Mouse (Mus musculus): ENCODE measurements at regions not wholly inside any gene's neighbourhood (a gene's known extent, or its start where the extent isn't known, plus 50 kb on each side); places are given as distances from the start of the nearest gene placed in this dataset.

DNA sequence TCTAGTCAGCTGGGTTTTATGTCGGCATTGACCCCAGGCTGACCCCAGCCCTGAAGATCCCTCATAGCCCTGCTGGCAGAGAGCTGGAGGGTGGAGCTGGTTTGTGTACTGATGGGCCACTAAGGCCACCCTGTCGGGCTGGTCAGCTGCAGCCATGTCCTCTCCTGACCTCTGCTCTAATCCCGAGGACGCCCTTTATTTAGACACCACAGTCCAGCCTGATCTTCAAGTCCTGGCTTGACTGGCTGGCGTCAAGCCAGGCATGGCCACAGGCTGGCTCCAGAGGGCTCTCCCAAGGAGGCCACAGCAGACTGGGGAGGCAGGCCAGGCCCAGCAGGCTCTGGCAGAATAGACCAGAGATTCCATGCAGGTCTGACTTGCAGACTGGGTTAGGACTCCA is 264.8 kb downstream of the Bcor start:
- no peak for ATAC-seq (ENCODE audit: poor library complexity, severe bottlenecking)

DNA sequence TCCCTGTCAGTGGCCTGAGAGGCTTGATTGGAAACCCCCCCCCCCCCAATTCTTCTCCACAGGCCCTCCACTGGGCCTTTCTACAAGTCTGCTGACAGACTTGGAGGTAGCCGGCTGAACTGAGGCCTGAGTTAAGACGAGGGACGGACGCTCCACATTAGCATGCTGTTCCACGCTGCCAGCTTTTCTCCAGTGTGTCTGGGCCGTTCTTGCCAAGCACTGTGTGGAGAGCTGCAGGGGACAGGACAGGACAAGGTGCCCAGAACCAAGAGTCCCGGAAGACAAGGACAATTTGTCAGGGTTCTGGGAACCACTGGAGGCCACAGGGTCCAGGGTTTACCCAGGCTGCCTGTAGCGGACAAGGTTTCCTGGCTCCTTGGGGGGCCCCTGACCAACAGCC is 261.9 kb downstream of the Bcor start:
- ATAC-seq (ENCODE audit: poor library complexity, severe bottlenecking), result no peak

DNA sequence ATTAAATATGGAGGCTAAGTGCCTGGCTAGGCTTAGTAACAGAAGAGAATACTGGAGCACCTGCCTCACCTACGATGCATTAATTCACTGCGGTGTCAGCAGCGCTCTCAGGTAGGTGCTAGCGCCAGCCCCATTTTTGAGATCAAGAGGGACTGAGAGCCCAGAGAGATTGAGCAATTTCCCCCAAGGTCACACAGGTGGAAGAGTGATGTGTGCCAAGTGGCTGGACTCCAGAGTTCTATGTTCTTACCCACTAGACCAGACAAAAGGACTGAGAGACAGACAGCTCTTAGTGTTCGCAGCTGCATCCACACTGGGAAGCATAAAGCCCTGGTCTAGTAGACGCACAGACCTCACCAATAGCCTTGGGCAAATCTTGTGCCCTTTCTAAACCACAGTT is 261.1 kb downstream of the Bcor start:
- ATAC-seq (ENCODE audit: poor library complexity, severe bottlenecking), result no peak

DNA sequence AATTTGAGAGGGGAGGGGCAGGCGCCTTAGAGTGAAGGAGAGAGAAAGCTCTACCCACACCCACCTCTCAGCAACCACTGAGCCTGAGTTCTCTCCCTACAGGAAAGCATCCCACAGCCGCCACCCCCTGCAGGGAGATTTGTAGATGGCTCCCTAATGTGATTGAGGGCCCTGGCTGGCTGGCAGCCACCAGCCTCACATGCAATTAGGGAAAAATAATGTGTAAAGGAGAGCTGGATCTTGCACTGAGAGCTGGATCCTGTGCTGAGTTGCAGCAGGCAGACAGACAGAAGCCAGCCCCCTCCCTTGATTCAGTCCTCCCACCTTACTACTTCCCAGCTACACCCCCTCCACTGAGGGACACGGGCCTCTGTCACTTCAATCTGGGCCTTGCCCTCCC is 260.2 kb downstream of the Bcor start:
- no peak for ATAC-seq (ENCODE audit: poor library complexity, severe bottlenecking)

DNA sequence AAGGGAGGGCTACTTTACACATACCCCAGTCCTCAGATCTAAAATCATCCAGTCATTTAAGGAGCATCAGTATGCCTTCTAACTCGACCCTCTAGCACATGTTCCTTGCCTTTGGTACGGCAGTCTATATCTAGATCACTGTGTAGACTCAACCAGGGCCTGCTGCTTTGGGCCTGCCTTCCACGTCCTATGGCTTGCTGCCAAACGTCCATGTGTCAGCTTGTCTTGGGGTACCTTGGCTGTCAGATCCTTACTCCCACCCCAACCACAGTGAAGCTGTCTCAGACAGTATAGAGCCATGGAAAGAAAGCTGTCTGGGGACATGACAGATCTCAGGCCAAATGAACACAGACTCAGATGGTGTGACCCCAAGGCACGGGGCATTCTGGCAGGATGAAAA is 258.4 kb downstream of the Bcor start:
- ATAC-seq (ENCODE audit: poor library complexity, severe bottlenecking), result no peak

DNA sequence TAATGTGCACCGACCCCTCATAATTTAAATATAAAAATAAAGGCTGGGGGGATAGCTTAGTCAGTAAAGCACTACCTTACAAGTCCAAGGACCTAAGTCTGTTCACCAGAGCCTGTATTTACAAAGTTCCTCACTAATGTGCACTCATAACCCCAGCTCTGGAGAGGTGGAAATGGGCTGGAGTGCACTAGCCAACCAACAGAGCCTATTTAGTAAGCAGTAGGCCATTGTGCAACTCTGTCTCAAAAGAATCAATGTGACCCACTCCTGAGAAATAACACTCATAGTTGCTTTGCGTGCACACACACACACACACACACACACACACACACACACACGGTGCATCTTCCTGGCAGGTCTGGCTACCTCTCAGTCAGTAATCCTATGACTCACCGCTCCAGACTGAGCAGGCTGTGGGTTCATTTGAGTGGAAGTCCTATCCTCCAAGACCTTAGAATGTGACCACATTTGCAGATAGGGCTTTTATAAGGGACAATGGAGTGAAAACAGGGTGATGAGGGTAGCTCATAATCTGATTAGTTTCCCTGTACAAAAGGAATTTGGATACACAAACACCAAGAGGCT is 256.9 kb downstream of the Bcor start:
- ATAC-seq (ENCODE audit: poor library complexity, severe bottlenecking), result no peak

DNA sequence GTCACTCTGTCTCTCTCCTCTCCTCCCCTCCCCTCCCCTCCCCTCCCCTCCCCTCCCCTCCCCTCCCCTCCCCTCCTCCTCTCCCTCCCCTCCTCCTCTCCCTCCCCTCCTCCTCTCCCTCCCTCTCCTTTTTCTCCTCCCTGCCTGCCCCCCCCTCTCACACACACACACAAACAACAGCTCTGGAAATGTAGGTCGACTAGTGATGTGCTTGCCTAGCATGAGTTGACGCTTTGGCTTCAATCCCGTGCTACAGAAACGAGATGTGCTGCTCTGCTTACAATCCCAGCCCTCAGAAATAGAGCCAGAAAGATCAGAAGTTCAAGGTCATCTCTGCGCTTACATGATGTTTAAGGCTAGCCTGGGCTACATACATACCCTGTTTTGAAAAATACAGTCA is 254.9 kb downstream of the Bcor start:
- ATAC-seq (ENCODE audit: poor library complexity, severe bottlenecking), result no peak

DNA sequence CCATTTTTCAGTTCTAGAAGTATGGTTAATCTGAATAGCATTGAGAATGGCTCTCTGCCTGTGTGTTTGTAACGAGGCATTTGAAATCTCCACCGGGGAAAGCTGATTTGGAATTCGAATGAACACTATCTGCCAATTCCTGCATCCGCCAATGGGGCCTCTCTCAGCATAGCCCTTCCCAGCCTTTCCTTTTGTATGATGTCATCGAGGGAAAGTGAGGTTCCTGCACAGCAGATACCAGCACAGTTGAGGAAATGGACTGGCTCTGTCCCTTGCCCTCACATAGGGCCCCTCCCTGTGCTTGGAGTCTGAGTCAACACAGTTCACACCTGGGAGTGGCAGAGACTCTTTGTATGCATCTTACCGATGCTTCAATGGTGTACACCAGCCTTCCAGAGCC is 253.0 kb downstream of the Bcor start:
- ATAC-seq (ENCODE audit: poor library complexity, severe bottlenecking), result no peak

DNA sequence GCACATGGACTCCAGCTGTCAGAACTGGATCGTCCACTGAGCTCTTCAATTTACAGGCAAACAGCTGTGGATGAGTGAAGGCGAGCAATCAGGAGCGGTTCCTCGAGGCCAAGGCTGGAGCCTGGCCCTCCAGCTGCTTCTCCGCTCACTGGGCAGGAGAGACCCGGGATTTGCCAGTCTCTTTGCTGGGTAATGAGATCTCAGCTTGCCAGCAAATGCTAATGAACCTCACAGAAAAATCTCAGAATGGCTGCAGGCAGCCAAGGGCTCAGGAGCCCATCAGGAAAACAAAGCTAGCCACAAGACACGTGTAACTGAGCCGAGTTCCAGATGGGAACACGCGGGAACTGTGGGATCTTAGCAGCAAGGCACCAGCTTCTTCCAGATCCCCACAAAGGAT is 244.2 kb downstream of the Bcor start:
- no peak for ATAC-seq (ENCODE audit: poor library complexity, severe bottlenecking)

DNA sequence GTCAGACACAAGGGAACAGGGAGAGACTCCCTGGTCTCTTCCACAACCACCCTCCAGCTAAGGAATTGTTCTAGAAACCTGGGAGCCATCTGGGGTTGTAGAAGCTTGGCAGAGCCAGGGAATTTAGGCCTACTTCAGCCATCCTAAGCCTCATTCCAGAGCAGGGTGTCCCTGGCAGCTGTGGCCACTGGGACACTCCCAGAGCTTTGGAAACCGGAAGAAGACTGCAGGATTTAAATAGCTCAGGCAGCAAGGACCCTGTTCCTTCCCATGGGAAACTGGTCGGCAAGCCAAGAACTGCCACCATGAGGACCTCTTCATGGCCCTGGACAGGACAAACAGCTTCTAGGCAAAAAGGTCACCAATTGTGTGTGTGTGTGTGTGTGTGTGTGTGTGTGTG is 239.9 kb downstream of the Bcor start:
- ATAC-seq (ENCODE audit: poor library complexity, severe bottlenecking), result no peak

DNA sequence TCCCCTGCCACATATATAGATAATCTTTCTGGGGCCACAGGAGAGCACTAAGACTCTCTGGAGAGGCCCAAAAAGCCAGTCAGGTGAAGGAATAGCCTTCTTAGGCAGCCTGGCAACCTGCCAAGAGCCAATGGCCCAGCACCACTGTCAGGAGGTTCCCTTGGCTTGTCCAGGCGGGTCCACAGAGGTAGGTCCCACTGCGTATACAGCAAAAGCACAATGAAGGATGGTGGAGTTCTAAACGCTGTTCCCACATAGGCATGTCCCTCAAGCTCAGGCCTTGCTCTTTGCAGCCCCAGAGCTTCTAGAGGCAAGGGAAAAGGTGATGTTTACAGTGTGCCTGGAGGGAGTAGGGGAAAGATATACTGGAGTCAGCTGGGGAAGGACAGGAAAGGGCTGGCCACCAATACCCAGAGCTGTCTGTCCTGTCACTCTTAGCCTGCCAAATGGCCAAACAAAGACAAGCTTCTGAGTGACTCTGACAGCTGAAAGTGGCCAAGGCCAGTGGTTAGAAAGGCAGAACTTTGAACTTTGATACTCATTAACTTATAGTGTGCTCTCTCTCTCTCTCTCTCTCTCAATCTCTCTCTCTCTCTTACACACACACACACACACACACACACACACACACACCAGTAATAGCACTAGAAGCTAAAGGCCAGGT is 235.4 kb downstream of the Bcor start:
- ATAC-seq (ENCODE audit: poor library complexity, severe bottlenecking), result no peak

DNA sequence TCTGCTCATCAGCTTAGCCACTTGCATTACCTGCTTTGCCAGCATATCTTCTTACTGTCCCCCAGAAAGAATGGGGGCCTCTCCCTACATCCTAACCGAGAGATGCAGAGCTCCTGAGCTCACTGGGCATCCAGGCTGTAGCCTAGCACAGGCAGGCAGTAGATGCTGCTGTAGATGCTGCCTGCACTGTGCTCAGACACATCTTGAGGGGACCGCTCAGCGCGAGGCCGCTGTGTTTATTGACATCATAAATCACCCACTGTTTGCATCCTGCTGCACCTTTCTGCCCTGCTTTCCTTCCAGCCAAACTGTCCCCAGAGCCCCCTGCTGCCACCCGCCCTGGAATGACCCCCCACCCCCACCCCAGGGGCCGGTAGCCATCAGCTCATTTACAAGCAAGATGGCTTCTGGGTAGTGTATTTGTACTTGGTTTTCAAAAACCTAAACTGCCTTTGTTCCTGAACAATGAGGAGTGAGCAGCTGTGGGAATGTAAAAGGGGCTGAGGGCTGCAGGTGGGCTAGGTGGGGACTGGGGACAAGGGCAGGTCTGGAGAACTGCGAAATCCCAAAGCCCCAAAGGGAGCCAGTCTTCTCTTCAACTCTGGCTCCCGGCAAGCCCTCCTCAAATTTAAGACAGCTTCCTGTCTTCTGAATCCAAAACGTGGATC is 233.2 kb downstream of the Bcor start:
- no peak for ATAC-seq (ENCODE audit: poor library complexity, severe bottlenecking)

DNA sequence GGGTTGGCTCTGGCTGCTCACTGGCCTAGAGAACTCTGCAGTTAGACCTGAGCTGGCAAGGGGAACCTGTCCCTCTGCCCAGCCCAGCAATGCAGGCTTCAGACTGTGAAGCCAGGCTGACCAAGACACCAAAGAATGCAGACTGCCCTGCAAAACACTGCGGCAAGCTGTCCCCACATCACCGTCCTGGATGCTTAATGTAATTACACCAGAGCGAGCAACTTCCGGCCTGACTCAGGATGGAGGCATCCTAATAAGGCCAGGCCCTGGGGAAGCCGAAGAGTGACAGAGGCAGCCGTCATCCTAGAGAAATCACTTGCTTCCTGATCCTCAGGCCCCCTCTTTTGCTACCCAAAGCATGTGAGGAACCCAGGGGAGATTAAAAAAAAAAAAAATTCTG is 230.7 kb downstream of the Bcor start:
- no peak for ATAC-seq (ENCODE audit: poor library complexity, severe bottlenecking)

DNA sequence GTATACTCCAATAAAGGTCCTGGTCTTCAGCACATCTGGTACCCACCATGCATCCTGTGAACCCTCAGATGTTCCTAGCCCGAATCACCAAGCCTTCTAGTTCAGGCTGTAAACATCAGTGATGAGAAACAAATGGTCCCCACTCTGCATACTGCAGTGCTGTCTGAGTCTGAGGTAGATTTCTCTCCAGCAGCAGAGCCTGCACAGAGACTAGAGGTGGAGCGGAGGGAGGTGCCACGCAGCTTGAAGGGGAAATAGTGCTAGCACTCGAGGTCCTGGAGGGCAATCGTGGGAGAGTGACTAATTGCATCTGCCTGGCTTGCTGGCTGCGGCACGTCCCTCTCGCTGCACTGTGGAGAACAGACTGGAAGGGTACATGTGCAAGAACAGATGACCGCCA is 228.7 kb downstream of the Bcor start:
- ATAC-seq (ENCODE audit: poor library complexity, severe bottlenecking), result no peak

DNA sequence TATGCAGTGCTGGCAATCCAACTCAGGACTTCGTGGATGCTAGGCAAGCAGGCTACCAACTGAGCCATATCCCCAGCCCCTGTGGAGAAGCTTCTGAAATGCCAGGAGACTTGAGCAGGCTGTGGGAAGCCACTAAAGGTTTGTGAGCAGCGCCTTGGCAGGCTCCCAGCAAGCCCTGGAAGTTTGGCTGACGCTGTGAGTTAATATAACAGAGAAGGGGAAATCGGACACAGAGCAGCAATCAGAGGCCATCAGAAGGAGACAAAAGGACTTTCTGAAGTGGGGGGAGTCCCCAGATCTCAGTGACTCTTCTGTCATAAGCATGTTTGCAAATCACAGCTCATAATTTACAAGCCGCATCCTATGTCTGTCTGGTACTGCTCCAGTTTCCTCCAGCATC is 224.8 kb downstream of the Bcor start:
- ATAC-seq (ENCODE audit: poor library complexity, severe bottlenecking), result no peak

DNA sequence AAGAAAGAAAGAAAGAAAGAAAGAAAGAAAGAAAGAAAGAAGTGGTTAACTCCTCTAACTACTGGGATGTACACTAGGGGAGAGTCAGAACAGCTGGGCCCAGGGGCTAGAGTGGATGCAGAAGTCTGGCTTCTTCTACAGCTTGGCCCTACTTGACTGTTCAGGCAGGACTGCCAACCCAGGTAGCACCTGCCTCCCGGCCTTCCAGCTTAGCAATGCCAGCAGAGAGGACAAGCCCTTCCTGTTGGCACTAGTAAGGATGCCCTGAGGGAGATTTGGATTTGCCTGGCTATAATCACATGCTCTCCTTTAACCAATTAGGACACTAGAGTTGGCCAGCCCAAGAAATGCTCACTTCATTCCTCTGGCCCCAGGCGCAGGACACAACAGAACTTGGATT is 219.9 kb downstream of the Bcor start:
- no peak for ATAC-seq (ENCODE audit: poor library complexity, severe bottlenecking)

DNA sequence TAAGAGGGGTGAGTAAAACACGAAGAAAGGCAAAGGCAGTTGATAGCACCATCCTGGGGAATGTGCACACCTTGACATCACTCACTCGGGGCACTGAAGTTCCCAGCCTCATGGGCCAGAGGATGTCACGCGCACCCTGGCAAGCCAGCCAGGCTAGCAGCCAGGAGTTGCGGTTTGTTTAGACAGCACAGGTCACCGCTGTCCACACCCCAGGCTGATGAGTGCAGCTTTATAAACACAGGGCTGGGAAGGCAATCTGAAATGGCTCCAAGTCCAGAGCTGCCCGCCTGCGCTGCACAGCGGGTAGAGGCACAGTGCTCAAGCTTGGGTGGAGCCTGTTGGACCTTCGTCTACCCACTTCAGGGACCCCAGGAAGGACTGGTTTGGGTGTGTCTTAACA is 216.8 kb downstream of the Bcor start:
- no peak for ATAC-seq (ENCODE audit: poor library complexity, severe bottlenecking)

DNA sequence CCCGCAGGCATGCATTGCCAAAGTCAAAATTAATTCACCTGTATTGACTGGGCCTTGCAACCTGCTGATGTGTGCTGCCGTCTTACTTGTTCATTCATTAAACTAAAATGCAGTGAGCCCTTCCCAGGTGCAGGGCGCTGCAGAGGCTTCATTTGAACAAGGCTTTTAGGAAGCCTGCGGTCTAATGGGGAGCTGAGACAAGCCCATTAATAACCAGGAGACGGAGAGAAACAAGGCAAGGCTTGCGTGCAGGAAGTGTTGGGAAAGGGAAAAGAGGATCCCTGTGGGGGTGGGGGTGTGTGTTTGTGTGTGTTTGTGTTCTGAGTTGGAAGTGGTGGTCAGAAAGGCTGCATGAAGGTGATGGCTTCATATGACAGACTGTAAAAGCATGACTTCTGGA is 215.6 kb downstream of the Bcor start:
- ATAC-seq (ENCODE audit: poor library complexity, severe bottlenecking), result no peak

DNA sequence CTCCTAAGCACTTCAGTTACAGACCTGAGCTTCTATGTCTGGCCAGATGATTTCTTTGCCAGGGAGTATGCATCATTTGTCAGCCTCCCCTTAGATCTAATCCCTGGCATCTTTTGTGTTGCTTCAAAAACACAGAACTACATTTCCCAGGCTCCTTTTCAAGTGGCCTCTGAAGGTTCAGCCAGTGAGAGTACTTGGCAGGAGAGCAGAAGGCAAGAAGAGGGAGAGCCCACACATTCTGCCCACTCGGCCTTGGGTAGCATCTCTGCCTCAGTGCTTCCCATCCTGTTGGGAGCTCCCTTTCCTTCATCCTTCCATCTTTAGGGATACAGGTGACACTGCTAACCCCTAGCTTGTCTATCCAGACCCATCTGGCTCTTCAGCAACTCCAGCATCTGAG is 214.9 kb downstream of the Bcor start:
- no peak for ATAC-seq (ENCODE audit: poor library complexity, severe bottlenecking)

DNA sequence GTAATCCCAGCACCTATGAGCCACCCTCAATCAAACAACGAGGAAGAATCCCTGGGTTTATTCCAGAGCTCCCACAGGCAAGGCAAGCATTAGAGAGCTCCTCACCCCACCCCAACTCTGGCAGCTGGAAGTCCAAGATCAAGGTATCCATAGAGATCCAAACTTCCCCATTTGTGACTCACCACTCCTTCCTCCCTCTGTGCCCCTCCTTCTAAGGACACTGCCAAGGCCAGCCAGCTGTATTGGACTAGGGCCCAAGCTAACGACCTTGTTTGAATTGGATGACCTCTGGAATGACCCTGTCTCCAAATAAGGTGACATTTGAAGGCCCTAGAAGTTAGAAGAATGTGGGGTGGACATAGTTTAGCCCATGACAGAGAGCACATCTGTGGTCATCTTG is 208.0 kb downstream of the Bcor start:
- ATAC-seq (ENCODE audit: poor library complexity, severe bottlenecking), result no peak

DNA sequence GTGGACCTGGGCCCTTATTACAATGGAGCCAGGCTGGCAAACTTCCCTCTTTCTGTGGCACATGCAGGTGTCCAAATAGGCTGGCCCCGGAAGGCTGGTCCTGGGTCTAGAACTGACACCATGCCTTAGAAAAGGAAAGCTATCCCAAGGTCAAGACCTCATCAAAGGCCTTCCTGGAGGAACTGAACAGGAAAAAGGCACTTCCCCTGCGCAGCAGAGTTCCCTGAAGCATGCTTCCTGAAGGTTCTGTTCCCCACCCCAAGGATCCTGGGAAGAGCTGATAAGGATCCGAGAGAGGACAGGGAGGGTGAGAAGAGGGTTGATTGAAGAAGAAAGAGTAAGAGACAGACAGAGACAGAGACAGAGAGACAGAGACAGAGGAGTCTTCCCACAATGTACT is 204.0 kb downstream of the Bcor start:
- ATAC-seq (ENCODE audit: poor library complexity, severe bottlenecking), result no peak

DNA sequence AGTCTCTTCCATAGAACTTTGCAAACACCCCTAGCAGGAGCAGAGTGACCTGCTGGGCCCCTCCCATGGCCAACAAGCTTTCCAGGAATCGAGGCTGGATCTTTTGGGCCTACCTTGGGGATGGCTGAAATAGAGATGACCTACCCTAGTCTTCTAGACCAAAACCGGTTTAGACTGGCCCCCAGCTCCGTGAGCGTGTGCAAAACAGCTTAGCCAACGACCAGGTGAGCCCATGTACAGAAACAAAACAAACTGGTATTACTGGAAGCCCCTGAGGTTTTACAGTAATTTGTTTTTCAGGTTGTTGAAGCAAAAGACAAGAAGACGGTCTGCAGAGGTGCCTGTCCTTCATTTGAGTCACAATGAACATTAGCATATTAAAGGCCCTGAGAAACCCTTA is 203.1 kb downstream of the Bcor start:
- ATAC-seq (ENCODE audit: poor library complexity, severe bottlenecking), result no peak
